Mouse (Mus musculus): ENCODE measurements around the gene Zbtb18. TPM values are rescaled to one million over a fixed set of nuclear protein-coding genes. Genes with fewer than 3 reads are reported as not detected.

Zbtb18 gene
- polyA plus RNA-seq, 1 experiment from 2014 or later, result 3.2 TPM

DNA sequence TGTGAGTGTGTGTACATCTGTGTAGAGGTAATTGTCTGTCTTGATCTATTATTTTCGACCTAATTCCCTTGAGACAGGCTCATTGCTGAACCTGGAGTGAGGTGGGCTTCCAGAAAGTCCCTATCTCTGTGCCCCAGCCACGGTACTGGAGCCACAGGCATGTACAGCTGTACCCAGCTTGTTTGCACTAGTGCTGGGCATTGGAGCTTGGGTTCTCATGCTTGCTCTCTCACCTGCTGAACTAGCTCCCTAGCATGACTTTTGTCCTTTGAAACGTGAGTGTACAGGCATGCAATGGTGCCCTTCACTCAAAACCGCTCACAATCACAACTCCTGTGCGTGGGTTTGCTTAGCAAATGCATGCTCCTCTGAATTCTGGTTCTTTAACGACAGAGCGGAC, 42.1 kb downstream of the Zbtb18 start:
- no peak overlapping the region for H3K4me2 ChIP-seq
- H3K36me3 ChIP-seq (ENCODE audit: control insufficient read depth, insufficient read depth, low read length), result no peaks in the 10 kb centered on the region
- H3K9me3 ChIP-seq (replicated peaks; ENCODE audit: control insufficient read depth, low read length), result no peaks in the 10 kb centered on the region
- no peak overlapping the region for H3K4me3 ChIP-seq (ENCODE audit: low read depth, low read length)
- H3K9ac ChIP-seq (ENCODE audit: low read depth, low read length), result no peak overlapping the region
- no peak overlapping the region for H3K27ac ChIP-seq (ENCODE audit: low read depth, low read length)
- no peaks in the 10 kb centered on the region for H3K27me3 ChIP-seq (ENCODE audit: control insufficient read depth, insufficient read depth, low read length)
- ATAC-seq (replicated peaks; ENCODE audit: insufficient number of reproducible peaks, low FRiP score, low TSS enrichment), result no peak
- WGBS (ENCODE audit: insufficient replicate concordance), result 76% methylated on average over 7 of the region's 7 CpGs
- no peaks in the 10 kb centered on the region for H3K4me1 ChIP-seq (ENCODE audit: control insufficient read depth, insufficient read depth, low read length)

DNA sequence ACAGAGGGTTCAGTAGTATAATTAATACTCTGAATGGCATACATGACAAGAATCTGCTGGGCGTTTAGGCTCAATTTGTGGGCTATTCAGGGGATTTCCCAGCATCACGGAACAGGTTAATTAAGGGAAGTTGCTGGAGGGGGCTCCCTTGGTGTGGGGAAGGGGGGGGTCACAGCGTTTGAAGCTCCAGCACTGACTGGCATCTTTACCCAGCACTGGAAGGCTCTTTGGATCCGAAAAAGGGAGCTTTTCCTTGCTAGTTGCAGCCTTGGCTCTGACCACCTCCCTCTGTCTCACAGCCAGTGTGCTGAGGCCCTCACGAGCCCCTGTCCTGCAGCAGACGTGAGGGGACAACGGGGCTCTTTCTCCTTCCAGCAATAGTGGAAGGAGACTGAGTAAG, 42.5 kb downstream of the Zbtb18 start:
- no peak overlapping the region for H3K4me3 ChIP-seq (ENCODE audit: low read depth, low read length)
- no peaks in the 10 kb centered on the region for H3K4me1 ChIP-seq (ENCODE audit: control insufficient read depth, insufficient read depth, low read length)
- no peak overlapping the region for H3K9ac ChIP-seq (ENCODE audit: low read depth, low read length)
- no peaks in the 10 kb centered on the region for H3K27me3 ChIP-seq (ENCODE audit: control insufficient read depth, insufficient read depth, low read length)
- no peaks in the 10 kb centered on the region for H3K36me3 ChIP-seq (ENCODE audit: control insufficient read depth, insufficient read depth, low read length)
- no peak for ATAC-seq (replicated peaks; ENCODE audit: insufficient number of reproducible peaks, low FRiP score, low TSS enrichment)
- no peaks in the 10 kb centered on the region for H3K9me3 ChIP-seq (replicated peaks; ENCODE audit: control insufficient read depth, low read length)
- 56% methylated on average over 7 of the region's 7 CpGs for WGBS (ENCODE audit: insufficient replicate concordance)
- no peak overlapping the region for H3K27ac ChIP-seq (ENCODE audit: low read depth, low read length)
- H3K4me2 ChIP-seq, result no peak overlapping the region

DNA sequence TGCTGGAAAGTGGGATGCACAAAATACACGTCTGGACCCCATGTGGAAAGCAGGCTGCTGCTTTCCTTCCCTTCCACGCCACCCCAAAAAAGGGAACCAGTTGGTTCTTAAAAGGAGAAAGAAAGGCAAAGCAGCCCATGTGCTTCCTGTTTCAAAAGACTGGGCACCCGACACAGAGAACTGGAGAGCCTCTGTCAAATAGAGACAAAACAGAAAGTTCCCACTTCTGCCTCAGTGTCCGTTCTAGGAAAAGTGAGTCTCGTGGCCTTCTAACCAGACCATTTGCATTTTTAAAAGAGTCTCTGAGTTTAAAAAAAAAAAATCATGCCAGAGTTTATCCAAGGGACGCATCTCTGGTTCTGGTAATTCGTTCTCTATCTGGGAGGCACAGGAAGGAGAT, 47.7 kb downstream of the Zbtb18 start:
- WGBS (ENCODE audit: insufficient replicate concordance), result 57% methylated on average over 7 of the region's 7 CpGs

DNA sequence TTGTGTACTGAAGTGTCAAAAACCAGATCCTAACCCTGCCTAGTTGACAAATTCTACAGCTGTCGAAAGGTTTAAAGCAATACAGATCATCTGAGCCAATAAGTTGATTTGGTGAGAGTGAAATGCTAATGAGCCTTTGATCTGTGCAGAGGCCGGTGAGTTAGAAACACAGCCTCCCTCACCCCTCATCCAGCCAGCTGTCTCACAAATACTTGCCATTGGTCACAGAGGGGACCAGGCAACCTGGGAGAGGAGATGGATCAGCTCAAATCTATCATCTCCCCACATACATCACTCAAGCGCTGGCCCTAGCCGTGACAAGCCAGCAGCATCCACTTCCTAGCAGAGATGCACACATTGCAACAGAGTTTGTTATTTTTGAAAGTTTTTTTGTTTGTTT, 48.7 kb downstream of the Zbtb18 start:
- H3K4me2 ChIP-seq, result no peak overlapping the region
- H3K4me1 ChIP-seq (ENCODE audit: control insufficient read depth, insufficient read depth, low read length), result no peaks in the 10 kb centered on the region
- H3K4me3 ChIP-seq (ENCODE audit: low read depth, low read length), result no peak overlapping the region
- ATAC-seq (replicated peaks; ENCODE audit: insufficient number of reproducible peaks, low FRiP score, low TSS enrichment), result no peak
- H3K36me3 ChIP-seq (ENCODE audit: control insufficient read depth, insufficient read depth, low read length), result no peaks in the 10 kb centered on the region
- H3K9ac ChIP-seq (ENCODE audit: low read depth, low read length), result no peak overlapping the region
- H3K27me3 ChIP-seq (ENCODE audit: control insufficient read depth, insufficient read depth, low read length), result no peaks in the 10 kb centered on the region
- WGBS (ENCODE audit: insufficient replicate concordance), result 52% methylated on average over 4 of the region's 4 CpGs
- H3K27ac ChIP-seq (ENCODE audit: low read depth, low read length), result no peak overlapping the region
- no peaks in the 10 kb centered on the region for H3K9me3 ChIP-seq (replicated peaks; ENCODE audit: control insufficient read depth, low read length)

More for the DNA sequence above, 47.7 kb downstream of the Zbtb18 start:
- Histone ChIP-seq H3K9me3 (replicated peaks; ENCODE audit: control insufficient read depth, low read length) (no peaks in the 10 kb centered on the region), H3K4me2 (no peak overlapping the region), H3K36me3 (ENCODE audit: control insufficient read depth, insufficient read depth, low read length) (no peaks in the 10 kb centered on the region), H3K27ac (ENCODE audit: low read depth, low read length) (no peak overlapping the region), H3K4me3 (ENCODE audit: low read depth, low read length) (no peak overlapping the region), H3K4me1 (ENCODE audit: control insufficient read depth, insufficient read depth, low read length) (no peaks in the 10 kb centered on the region), H3K27me3 (ENCODE audit: control insufficient read depth, insufficient read depth, low read length) (no peaks in the 10 kb centered on the region), H3K9ac (ENCODE audit: low read depth, low read length) (no peak overlapping the region)
- ATAC-seq (replicated peaks; ENCODE audit: insufficient number of reproducible peaks, low FRiP score, low TSS enrichment), result no peak

DNA sequence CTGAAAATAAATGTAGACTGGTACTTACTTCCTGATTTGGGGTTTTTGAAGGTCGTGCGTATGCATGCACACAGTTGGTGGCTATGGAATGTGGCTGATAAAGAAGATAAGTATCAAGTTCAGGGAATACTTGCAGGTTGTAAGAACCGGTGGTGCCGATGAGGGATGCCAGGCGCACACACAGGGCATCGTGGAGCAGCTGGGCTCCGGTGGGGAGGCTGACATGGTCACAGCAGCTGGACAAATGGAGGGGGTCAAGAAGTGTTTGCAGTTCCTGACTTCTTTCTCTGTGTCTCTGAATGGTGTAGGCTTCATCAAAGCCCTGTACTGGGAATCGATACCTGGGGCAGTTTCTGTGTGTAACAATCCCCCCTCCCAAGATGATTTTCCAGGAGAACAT, 49.1 kb downstream of the Zbtb18 start:
- no peaks in the 10 kb centered on the region for H3K27me3 ChIP-seq (ENCODE audit: control insufficient read depth, insufficient read depth, low read length)
- no peak overlapping the region for H3K4me3 ChIP-seq (ENCODE audit: low read depth, low read length)
- no peaks in the 10 kb centered on the region for H3K9me3 ChIP-seq (replicated peaks; ENCODE audit: control insufficient read depth, low read length)
- no peaks in the 10 kb centered on the region for H3K4me1 ChIP-seq (ENCODE audit: control insufficient read depth, insufficient read depth, low read length)
- no peak for ATAC-seq (replicated peaks; ENCODE audit: insufficient number of reproducible peaks, low FRiP score, low TSS enrichment)
- H3K27ac ChIP-seq (ENCODE audit: low read depth, low read length), result no peak overlapping the region
- no peak overlapping the region for H3K4me2 ChIP-seq
- WGBS (ENCODE audit: insufficient replicate concordance), result 46% methylated on average over 8 of the region's 8 CpGs
- no peaks in the 10 kb centered on the region for H3K36me3 ChIP-seq (ENCODE audit: control insufficient read depth, insufficient read depth, low read length)
- no peak overlapping the region for H3K9ac ChIP-seq (ENCODE audit: low read depth, low read length)

DNA sequence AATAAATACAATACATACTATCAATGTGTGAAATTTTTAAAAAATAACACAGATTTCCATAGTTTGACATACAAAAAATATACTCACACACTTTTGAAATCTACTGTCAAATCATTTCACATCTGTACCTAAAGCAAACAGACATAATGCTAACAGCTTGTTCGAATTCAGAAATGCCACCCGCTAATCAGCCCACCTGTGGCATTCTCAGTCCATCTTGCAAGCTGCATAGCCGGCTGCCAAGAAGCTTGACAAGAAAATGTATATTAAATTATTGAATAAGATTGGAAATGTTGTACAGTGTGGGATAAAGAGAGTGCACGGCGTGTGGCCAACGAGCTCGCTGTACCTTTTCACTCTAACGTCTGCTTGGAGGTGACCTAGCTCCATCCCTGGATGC, 52.2 kb downstream of the Zbtb18 start:
- Histone ChIP-seq H3K27me3 (ENCODE audit: control insufficient read depth, insufficient read depth, low read length) (no peaks in the 10 kb centered on the region), H3K36me3 (ENCODE audit: control insufficient read depth, insufficient read depth, low read length) (no peaks in the 10 kb centered on the region), H3K9ac (ENCODE audit: low read depth, low read length) (no peak overlapping the region), H3K4me3 (ENCODE audit: low read depth, low read length) (no peak overlapping the region), H3K27ac (ENCODE audit: low read depth, low read length) (no peak overlapping the region), H3K4me2 (no peak overlapping the region), H3K4me1 (ENCODE audit: control insufficient read depth, insufficient read depth, low read length) (no peaks in the 10 kb centered on the region), H3K9me3 (replicated peaks; ENCODE audit: control insufficient read depth, low read length) (no peaks in the 10 kb centered on the region)
- ATAC-seq (replicated peaks; ENCODE audit: insufficient number of reproducible peaks, low FRiP score, low TSS enrichment), result no peak
- WGBS (ENCODE audit: insufficient replicate concordance), result 88% methylated on average over 8 of the region's 8 CpGs

DNA sequence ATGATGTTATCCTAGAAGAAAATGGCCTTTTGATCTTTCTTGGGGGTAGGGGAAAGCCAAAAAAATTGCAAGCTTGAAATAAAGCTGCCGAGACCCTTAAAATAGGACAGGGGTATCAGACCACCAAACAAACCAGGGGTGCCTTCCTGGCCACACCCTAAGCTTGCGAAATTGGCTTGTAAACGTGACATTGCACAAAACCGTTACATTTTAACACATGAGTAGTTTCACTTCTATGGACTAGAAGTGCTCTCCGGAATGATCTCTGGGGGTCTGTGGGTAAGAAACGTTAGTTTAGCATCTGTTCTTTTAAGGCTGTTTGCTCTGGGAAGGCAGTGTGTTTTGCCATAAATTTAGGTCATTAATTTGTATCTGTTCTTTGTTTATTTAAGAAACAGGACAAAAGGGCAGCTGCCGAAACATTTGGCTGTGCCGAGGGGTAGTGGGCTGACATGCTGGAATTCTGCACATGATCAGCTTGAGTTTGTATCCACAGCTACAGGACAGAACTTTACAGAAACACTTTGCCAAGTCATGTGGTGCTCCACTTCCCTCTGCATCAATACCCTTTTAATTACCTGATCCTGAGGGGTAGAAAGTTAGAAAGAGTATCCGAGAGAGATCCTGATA, 52.9 kb downstream of the Zbtb18 start:
- Histone ChIP-seq H3K4me2 (no peak overlapping the region), H3K4me1 (ENCODE audit: control insufficient read depth, insufficient read depth, low read length) (no peaks in the 10 kb centered on the region), H3K9ac (ENCODE audit: low read depth, low read length) (no peak overlapping the region), H3K9me3 (replicated peaks; ENCODE audit: control insufficient read depth, low read length) (no peaks in the 10 kb centered on the region), H3K27ac (ENCODE audit: low read depth, low read length) (no peak overlapping the region), H3K36me3 (ENCODE audit: control insufficient read depth, insufficient read depth, low read length) (no peaks in the 10 kb centered on the region), H3K27me3 (ENCODE audit: control insufficient read depth, insufficient read depth, low read length) (no peaks in the 10 kb centered on the region), H3K4me3 (ENCODE audit: low read depth, low read length) (no peak overlapping the region)
- WGBS (ENCODE audit: insufficient replicate concordance), result 66% methylated on average over 9 of the region's 9 CpGs
- no peak for ATAC-seq (replicated peaks; ENCODE audit: insufficient number of reproducible peaks, low FRiP score, low TSS enrichment)

Other genes starting within 250 kb of the Zbtb18 start
- 7.1 and 8.4 TPM in 2 replicates for gene Akt3, start 184.1 kb upstream of the Zbtb18 start, polyA plus RNA-seq (2014; fragmentation: Nextera tagmentation; extraction: Ambion mirVana)

Data from heart, embryonic 11.5 days (tissue).